Mouse (Mus musculus) thymus, postnatal 0 days (tissue): ENCODE measurements at regions not wholly inside any gene's neighbourhood (a gene's known extent, or its start where the extent isn't known, plus 50 kb on each side); places are given as distances from the start of the nearest gene placed in this dataset.
A peak's percentile ranks its signal among the peaks of the same experiment; 100 is the strongest.

Source experiments
- DNase-seq: peaks from one replicate; pipeline ENCODE4 v3.0.0-alpha.2; 2015; ENCODE audit warnings: low spot score

- DNase-seq = no peak
These were observed 375.8 kb downstream of the Gpd2 start for GRCm38 (mm10) chr2:57613243-57613642.

GRCm38 (mm10) chr2:57614587-57614991, 377.2 kb downstream of the Gpd2 start:
- no peak for DNase-seq

- DNase-seq = no peak
These were observed 379.2 kb downstream of the Gpd2 start for GRCm38 (mm10) chr2:57616525-57617225.

- no peak for DNase-seq
These were observed 379.8 kb downstream of the Gpd2 start for GRCm38 (mm10) chr2:57617258-57617657.

GRCm38 (mm10) chr2:57644117-57644516, 353.6 kb upstream of the Galnt5 start:
- DNase-seq = no peak

GRCm38 (mm10) chr2:57644541-57644940, 353.1 kb upstream of the Galnt5 start:
- DNase-seq = no peak

- no peak for DNase-seq
These were observed 348.7 kb upstream of the Galnt5 start for GRCm38 (mm10) chr2:57649002-57649401.

- DNase-seq = no peak
These were observed 340.3 kb upstream of the Galnt5 start for GRCm38 (mm10) chr2:57657409-57657808.

- no peak for DNase-seq
These were observed 335.8 kb upstream of the Galnt5 start for GRCm38 (mm10) chr2:57661838-57662237.

- no peak for DNase-seq
These were observed 325.6 kb upstream of the Galnt5 start for GRCm38 (mm10) chr2:57672007-57672643.

GRCm38 (mm10) chr2:57689877-57690276, 307.8 kb upstream of the Galnt5 start:
- no peak for DNase-seq

- no peak for DNase-seq
These were observed 300.5 kb upstream of the Galnt5 start for GRCm38 (mm10) chr2:57696992-57697772.

GRCm38 (mm10) chr2:57698659-57699061, 299.0 kb upstream of the Galnt5 start:
- DNase-seq = peak; percentile 6

- DNase-seq = no peak
These were observed 298.5 kb upstream of the Galnt5 start for GRCm38 (mm10) chr2:57699226-57699625.

GRCm38 (mm10) chr2:57716754-57717510, 280.8 kb upstream of the Galnt5 start:
- no peak for DNase-seq
